Mouse (Mus musculus) left cerebral cortex, postnatal 14 days (tissue): ENCODE data around the gene Lexm. TPM values are rescaled to one million over a fixed set of nuclear protein-coding genes. Genes with fewer than 3 reads are reported as not detected.

ENCODE experiments used
- DNase-seq, 2 experiments: peaks; one replicate each; pipeline ENCODE4 v3.0.0; 2021 to 2022; ENCODE audit warnings: low spot score in 2 of 2, mixed read lengths in 1 of 2
- intact Hi-C: fragments of 180-260 bp; cut with DNase I; formaldehyde crosslinking; loops from one replicate; pipeline ENCODE4 v1.15.1; 2025
- total RNA-seq, 2 experiments: library from RNA; stranded (reverse); gene quantifications; 2 replicates each; pipeline ENCODE4 v1.2.3; 2021

Gene Lexm
- total RNA-seq, 2 experiments from 2014 or later, result 0.37 TPM; not detected in 1

GRCm38 (mm10) chr4:106629374-106629773 is 12.3 kb upstream of the Lexm start:
- intact Hi-C loops, result no loop called here
- DNase-seq, result no peak

- intact Hi-C loops, result no loop called here
- DNase-seq, result no peak
Measured at GRCm38 (mm10) chr4:106628650-106629360, 11.8 kb upstream of the Lexm start.

GRCm38 (mm10) chr4:106627809-106628208 is 10.8 kb upstream of the Lexm start:
- DNase-seq, result no peak
- intact Hi-C loops, result no loop called here

GRCm38 (mm10) chr4:106624271-106624670 is 7.2 kb upstream of the Lexm start:
- intact Hi-C loops, result no loop called here
- DNase-seq, result no peak

GRCm38 (mm10) chr4:106622712-106623111 is 5.7 kb upstream of the Lexm start:
- intact Hi-C loops, result no loop called here

GRCm38 (mm10) chr4:106622030-106622493 is 5.0 kb upstream of the Lexm start, which contains the start of gene Ttc22:
Gene Ttc22, plus strand, starts transcription at chr4:106622432.
- no peak for DNase-seq
- intact Hi-C loops, result no loop called here

More at GRCm38 (mm10) chr4:106622712-106623111, 5.7 kb upstream of the Lexm start:
- DNase-seq, result no peak

GRCm38 (mm10) chr4:106621428-106621827 is 4.4 kb upstream of the Lexm start:
- DNase-seq, result no peak
- intact Hi-C loops, result no loop called here

GRCm38 (mm10) chr4:106618898-106619297 is 1.9 kb upstream of the Lexm start:
- intact Hi-C loops, result loop anchor here (10.0 kb wide), 1 partner anchor 216 kb away; no protein-coding TSS in a partner anchor

GRCm38 (mm10) chr4:106615637-106616036 is 1.4 kb downstream of the Lexm start:
- intact Hi-C loops, result loop anchor here (10.0 kb wide), 1 partner anchor 219 kb away; no protein-coding TSS in a partner anchor
- DNase-seq, result no peak

More at GRCm38 (mm10) chr4:106618898-106619297, 1.9 kb upstream of the Lexm start:
- no peak for DNase-seq

- no peak for DNase-seq
- intact Hi-C loops, result loop anchor here (1.0 to 10.0 kb wide), 3 partner anchors 93 to 547 kb away; no protein-coding TSS in a partner anchor
Measured at GRCm38 (mm10) chr4:106614881-106615280, 2.2 kb downstream of the Lexm start.

GRCm38 (mm10) chr4:106614180-106614797 is 2.8 kb downstream of the Lexm start:
- intact Hi-C loops, result loop anchor here (1.0 to 10.0 kb wide), 3 partner anchors 94 to 548 kb away; no protein-coding TSS in a partner anchor
- DNase-seq, result peak; percentile 75 to 80

GRCm38 (mm10) chr4:106613560-106613959 is 3.5 kb downstream of the Lexm start:
- intact Hi-C loops, result loop anchor here (5.0 to 10.0 kb wide), 2 partner anchors 221 to 549 kb away; no protein-coding TSS in a partner anchor

GRCm38 (mm10) chr4:106613105-106613504 is 3.9 kb downstream of the Lexm start:
- intact Hi-C loops, result loop anchor here (5.0 to 10.0 kb wide), 2 partner anchors 222 to 549 kb away; no protein-coding TSS in a partner anchor

More at GRCm38 (mm10) chr4:106613560-106613959, 3.5 kb downstream of the Lexm start:
- no peak for DNase-seq

GRCm38 (mm10) chr4:106607905-106608304 is 9.1 kb downstream of the Lexm start:
- intact Hi-C loops, result no loop called here
- no peak for DNase-seq

More at GRCm38 (mm10) chr4:106613105-106613504, 3.9 kb downstream of the Lexm start:
- no peak for DNase-seq

- no peak for DNase-seq
- intact Hi-C loops, result no loop called here
Measured at GRCm38 (mm10) chr4:106606639-106607554, 10.1 kb downstream of the Lexm start.

GRCm38 (mm10) chr4:106600770-106601169 is 16.3 kb downstream of the Lexm start:
- DNase-seq, result no peak
- intact Hi-C loops, result no loop called here

- no peak for DNase-seq
- intact Hi-C loops, result no loop called here
Measured at GRCm38 (mm10) chr4:106599415-106599814, 17.6 kb downstream of the Lexm start.

GRCm38 (mm10) chr4:106597741-106598140 is 19.3 kb downstream of the Lexm start:
- intact Hi-C loops, result no loop called here
- no peak for DNase-seq

GRCm38 (mm10) chr4:106597055-106597454 is 20.0 kb downstream of the Lexm start:
- peak in 1 of 2 experiments; percentile 58 for DNase-seq
- intact Hi-C loops, result no loop called here
